Mouse (Mus musculus): Measurements from ENCODE around the gene Rprd1b.

- TF ChIP-seq GATA1 (IDR thresholded peaks at IDR 0.05; ENCODE audit: borderline replicate concordance, low read length) (no peak), FLI1 (IDR thresholded peaks at IDR 0.05; ENCODE audit: low read length) (no peak)
Measured at GRCm38 (mm10) chr2:157979241-157979640, 49.1 kb upstream of the Rprd1b start.
